Mouse (Mus musculus) left cerebral cortex, postnatal 14 days (tissue): ENCODE results near the gene Tceal5. TPM values are rescaled to one million over a fixed set of nuclear protein-coding genes. Genes with fewer than 3 reads are reported as not detected.
"Not testable (repeated sequence)": the region's sequence is repeated elsewhere in the genome, so short reads cannot be mapped to it uniquely, and the experiment has no call there.

Source experiments
- DNase-seq, 2 experiments: peaks; one replicate each; pipeline ENCODE4 v3.0.0; 2021 to 2022; ENCODE audit warnings: low spot score in 2 of 2, mixed read lengths in 1 of 2
- intact Hi-C: fragments of 180-260 bp; cut with DNase I; formaldehyde crosslinking; loops from one replicate; pipeline ENCODE4 v1.15.1; 2025
- long read RNA-seq, 2 experiments: library from polyadenylated mRNA; stranded (forward); transcript quantifications; one replicate each; pipeline ENCODE4 v2.0.0; 2021
- total RNA-seq, 2 experiments: library from RNA; stranded (reverse); gene quantifications; 2 replicates each; pipeline ENCODE4 v1.2.3; 2021

Tceal5 gene
- 100 to 1,000 TPM; 119 to 143 TPM for total RNA-seq
- long read RNA-seq, experiment 1, transcript Tceal5-201 (3 exons, 1,044 nt): major isoform, 51 of 65 reads
- long read RNA-seq, experiment 1, partial matches to known transcripts: 1 of 65 reads
- long read RNA-seq, experiment 1, other reads (novel, unspliced or antisense): 9 of 65 reads
- long read RNA-seq, experiment 2, transcript Tceal5-201 (3 exons, 1,044 nt): major isoform, 25 of 34 reads
- long read RNA-seq, experiment 2, partial matches to known transcripts: 6 of 34 reads
- long read RNA-seq, experiment 2, other reads (novel, unspliced or antisense): 1 of 34 reads

DNA sequence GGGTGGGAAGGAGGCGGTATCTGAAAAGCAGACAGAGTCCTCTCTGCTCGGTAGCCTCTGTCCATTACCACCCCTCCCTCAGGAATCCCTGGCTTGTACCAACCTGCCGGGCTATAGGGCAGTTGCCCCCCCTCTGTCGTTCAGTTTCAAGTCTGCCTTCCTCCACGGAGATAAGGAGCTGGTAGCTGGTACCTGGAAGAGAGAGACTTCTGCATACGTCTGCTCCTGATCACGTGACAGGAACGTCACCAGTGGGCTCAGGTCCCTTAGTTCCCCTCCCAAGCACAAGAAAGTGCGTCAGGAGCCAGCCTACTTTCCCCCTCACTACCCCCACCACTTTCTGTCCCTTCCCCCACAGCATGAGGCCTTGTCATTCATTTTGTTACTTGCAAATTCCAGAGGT, at the start of gene Tceal5:
Gene Tceal5, minus strand, starts transcription at position 213 of the 403 bp plus-strand sequence.
- DNase-seq: peak; percentile 71 to 73
- intact Hi-C loops: no loop called here

DNA sequence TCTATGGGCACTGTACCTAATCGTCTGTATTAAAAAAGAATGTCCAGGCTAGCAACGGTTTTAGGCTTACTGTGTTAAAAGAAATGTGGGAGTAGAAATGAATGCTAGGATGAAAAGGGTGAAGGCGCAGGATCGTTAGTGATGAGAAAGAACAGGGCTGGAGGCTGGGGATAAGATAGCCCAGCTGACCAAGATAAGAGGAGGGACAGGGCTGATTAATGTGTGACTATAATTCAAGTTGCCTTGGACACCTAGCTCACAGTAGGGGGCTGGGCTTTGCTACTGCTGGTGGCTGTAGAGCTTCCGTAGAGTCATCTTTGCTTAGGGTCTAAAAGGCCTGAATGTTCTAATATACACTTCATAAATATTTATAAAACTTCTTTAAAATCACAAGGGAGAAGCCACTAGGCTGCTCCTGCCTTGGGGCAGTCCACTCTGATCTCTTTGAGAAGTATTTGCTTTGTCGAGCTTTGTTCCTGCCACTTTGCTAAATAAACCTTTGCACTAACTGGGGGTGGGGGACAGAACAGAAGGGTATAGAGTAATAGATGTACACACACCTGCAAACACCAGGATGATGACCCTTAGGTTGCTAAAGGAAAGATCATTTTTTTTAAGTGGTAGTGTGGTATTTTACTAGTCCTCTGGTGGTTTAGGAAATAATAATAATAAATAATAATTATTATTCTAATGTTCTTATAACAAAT, 48.5 kb upstream of the Tceal5 start:
- intact Hi-C loops: no loop called here
- DNase-seq: no peak

DNA sequence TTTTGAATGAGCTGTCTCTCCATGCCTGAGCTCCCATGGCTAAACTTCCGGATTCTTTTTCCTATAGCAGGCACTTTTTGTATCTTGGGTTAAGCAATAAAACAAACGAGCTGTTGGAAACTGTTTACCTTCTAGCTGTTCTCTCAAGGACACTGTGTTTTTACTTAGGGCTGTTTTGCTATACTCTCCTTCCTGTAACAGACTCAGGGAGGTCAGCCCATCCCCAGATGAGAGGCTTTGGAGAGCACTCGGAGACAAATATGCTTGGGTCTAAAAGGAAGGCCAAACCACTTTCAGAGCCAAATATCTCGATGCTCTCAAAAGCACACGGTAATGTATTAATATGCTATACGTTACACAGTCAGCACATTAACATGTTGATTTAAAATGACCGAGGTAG, 46.0 kb upstream of the Tceal5 start:
- no peak for DNase-seq
- intact Hi-C loops: no loop called here

DNA sequence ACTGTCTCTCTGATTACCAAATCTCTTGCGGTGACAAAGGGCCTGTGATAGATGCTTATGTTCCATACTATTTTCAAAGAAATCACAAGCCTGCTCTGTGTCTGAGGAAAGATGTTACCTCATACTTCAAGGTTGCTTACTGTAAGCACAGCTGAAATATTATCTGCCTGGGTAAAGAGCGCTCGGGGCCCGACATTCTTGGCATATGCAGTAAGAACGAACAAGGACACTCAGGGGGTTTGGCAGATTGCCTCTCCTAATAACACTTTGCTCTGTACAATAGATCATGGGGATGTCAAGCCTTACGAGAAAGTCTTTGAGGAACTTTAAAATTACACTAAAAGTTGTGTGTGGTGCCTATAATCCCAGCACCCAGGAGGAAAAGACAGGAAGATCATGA, 45.1 kb upstream of the Tceal5 start:
- intact Hi-C loops: no loop called here
- DNase-seq: no peak

DNA sequence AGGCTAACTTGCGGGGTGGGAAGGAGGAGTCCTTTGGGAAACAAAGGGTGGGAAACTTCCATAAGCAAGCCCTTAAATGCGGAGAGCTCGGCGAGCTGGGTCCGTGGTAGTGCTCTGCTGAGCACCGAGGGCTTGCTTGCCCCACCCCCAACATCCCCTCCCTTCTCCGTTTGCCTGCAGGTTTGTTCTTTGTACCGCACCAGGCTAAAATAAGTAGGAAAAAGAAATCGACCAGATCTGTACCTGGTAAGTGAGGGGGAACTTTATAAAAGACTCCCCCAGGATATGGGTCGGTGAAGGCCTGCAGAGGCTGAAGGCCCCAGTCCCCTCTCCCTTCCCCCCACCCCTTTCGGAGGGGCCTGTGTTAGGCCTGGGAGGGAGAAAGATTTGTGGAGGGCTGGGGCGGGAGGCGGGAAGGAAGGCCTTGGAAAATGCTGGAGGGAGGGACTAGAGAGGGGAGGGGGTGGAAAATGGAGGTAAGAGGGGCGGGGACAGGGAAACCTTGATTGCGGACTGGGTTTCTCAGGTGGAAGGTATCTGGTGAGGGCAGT, 41.9 kb upstream of the Tceal5 start:
- peak in 1 of 2 experiments; percentile 4 for DNase-seq
- intact Hi-C loops: no loop called here

DNA sequence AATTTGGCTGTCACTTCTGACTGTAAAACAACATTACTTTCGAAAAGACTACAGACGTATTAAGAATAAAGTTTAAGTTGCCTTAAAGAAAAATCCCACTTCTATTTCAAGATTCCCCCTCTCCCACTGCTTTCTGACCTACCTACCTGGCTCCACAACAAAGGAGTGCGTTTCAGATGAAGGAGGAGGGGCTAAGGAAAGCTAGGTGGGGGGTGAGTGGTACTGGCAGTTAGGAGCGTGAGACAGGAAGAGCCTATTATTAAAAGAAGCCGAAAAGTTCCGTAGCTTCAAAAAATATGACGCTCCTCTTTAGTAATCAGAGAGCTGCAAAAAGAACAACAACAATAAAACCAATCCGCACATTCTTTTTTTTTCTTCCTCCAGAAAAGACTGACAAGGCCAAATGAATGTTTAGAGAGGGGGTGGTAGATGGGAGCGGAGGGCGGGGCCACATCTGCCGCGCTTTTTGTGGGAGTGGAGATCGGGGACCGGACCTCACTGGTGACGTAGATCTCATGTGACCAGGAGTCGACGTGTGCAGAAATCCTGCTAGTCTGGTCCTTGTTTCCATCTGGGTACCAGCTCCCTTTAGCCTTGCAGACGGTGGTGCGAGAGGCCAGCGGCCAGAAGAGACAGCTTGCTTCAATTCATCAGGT, 41.0 kb upstream of the Tceal5 start, which contains the start of gene Tceal9:
Gene Tceal9, plus strand, starts transcription at position 506 of the 656 bp plus-strand sequence.
- intact Hi-C loops: no loop called here
- peak; percentile 52 to 68 for DNase-seq

DNA sequence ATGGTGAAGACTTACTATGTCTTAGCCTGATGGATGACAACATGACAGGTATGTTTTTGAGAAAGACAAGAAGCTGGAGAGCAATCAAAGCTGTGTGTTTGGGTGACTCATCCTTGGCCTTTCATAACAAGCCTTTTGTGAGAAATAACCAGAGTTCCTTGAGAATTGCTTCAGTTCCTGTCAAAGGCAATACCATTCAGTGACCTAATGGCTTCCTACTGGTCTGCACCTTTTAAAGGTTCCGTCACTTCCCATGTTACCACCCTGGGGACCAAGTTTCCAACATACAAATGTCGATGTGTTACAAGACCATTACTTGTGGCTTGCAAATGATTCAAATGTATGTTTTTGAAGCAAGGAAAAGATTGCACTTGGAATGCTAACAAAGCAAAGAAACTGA, 39.5 kb upstream of the Tceal5 start:
- DNase-seq: no peak
- intact Hi-C loops: no loop called here

DNA sequence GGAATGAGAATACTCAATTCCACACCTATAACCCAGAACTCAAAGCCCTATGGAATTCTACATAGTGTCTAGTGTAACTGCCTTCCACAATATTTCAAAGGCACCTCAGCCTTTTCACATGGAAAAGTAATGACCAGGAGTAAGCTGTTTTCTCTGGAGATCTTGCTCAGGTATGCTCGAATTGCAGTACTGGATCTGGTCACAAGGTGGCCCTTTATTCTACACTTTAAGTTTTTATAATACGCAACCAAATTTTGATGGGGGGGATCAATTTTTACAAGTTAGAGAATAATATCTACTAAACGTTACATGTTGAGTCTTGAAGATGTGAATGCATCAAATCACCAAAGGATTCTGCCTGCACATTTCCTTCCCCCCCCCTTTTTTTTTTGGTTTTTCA, 34.4 kb upstream of the Tceal5 start:
- intact Hi-C loops: loop anchor here (2.0 to 5.0 kb wide), 2 partner anchors 67 to 84 kb away; no protein-coding TSS in a partner anchor
- peak in 1 of 2 experiments; percentile 61 for DNase-seq

DNA sequence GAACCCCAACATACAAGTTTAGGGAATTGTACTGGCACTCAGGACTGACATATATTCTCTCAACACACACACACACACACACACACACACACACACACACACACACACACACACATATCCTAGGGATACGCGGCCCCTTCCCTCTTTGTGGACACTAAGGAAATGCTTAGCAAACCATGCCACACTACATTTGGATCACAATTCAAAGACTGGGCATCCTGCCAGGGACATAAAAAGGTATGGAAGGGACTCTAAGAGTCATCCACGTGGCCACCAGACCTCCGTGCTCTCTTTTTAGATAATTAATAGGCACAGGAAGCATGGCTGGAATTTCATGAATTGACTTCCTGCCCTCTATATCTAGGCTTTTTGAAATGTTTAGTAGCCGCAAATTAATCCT, 24.1 kb upstream of the Tceal5 start:
- intact Hi-C loops: no loop called here
- DNase-seq: no peak

DNA sequence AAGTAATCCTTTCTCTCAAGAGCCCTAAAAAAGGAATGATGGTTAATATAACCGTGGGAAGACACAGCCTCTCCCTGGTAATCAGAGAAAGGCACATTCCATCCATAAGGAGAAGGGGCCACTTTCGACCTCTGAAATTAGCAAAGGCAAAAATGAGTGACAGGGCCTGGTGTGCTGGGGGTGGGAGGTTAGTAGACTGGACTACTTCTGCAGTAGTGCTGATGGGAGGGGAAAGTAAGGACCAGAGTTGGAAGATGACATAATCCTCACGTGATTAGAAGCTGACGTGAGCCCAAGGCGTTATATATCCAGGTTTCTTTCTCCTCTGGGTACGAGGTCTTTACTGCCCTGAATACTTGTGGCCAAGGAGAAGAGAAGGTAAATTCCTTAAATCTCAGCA, 20.0 kb upstream of the Tceal5 start:
- no peak for DNase-seq
- intact Hi-C loops: no loop called here

DNA sequence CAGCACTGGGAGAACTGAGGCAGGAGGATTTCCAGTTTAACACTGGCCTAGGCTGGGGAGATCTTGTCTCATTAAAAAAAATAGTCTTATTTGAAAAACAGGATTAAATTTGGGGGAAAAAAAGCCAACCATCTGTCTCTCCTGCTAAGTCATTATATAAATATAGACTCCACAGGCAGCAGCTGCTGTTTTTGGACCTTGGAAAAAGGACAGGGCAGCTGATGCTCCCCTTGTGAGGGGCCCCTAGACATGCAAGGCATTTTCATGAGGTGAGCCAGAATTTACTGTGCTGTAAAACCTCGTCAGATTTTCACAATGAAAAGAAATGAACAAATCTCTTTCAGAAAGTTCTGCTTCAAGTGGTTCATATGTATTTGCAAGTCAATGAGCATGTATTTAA, 12.6 kb upstream of the Tceal5 start:
- intact Hi-C loops: no loop called here
- no peak for DNase-seq

DNA sequence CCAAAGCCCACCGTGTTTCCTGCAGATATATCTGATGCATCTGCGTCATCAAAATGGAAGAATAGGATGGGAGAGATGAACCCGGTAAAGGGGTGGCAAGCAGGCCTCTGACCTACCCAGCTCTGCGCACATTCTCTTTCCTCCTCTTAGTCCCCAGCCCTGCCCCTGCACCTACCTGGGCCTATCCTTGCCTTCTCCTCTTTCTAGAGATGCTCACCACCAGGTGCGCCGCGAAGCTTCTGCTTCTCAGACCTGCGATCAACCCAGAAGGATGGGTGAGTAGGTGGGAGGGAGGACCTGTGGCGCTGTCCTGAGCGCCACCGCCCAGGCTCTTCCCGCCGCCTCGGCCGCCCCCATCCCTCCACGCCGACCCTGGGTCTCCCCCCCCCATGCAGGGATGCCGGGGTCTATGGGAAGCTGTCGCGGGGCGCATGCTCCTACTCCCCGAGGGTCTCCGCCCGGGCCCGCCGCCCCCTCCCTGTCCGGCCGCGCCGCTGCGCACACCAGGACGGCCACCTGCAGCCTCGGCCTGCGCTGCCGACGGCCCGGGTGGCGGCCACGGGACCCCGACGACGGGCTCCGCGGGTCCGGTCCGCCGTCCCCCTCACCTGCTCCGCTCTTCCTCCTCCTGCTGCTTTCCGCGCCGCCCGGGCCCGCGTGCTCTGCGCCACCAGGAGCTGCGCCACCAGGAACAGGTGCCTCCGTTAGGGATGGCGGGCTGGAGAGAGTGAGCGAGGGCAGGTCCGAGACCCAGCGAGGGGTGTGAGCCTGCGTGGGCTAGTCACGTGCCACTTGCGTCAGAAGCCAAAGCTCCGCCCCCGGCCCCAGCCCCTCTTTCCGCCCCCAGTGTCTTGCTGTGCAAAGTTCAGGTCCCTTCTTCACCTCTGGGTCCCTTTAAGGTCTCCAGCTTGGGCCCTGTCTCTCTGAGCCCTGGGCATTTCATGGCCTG, 11.3 kb upstream of the Tceal5 start, which contains the start of the genes Tceal7 and Bex1:
Gene Tceal7, plus strand, starts transcription at position 51 of the 949 bp plus-strand sequence.
Gene Bex1, minus strand, starts transcription at position 785 of the 949 bp plus-strand sequence.
- intact Hi-C loops, DNase-seq: not testable (repeated sequence)

DNA sequence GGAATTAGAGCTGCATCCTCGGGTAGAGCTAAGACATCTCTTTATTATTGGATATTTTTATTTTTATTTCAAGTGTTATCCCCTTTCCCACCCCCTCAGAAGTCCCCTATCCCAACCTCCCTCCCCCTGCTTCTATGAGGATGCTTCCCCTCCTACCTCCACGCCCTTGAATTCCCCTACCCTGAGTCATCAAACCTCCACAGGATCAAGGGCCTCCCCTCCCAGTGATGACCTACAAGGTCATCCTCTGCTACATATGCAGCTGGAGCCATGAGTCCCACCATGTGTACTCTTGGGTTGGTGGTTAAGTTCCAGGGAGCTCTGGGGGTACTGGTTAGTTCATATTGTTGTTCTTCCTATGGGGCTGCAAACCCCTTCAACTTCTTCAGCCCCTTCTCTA, 9.7 kb upstream of the Tceal5 start:
- no peak for DNase-seq
- intact Hi-C loops: no loop called here

DNA sequence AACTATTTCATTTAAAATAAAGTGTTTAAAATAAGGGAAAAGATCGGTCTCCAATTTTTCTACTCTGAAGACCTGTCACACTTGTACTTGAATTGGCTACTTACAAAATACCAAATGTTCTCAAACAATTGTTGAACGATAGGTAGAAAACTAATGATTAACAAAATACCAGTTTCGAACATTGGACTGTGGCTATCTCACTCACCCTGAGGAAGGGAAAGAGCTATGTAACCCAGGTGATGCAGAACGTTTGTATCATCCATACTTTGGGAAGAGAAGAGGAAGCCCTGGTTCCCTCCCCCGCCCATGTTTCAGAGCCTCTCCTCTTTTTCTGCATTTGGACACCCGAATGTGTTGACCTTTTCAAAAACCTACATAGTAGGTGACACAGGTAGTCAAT, 730 bp upstream of the Tceal5 start:
- intact Hi-C loops: no loop called here

DNA sequence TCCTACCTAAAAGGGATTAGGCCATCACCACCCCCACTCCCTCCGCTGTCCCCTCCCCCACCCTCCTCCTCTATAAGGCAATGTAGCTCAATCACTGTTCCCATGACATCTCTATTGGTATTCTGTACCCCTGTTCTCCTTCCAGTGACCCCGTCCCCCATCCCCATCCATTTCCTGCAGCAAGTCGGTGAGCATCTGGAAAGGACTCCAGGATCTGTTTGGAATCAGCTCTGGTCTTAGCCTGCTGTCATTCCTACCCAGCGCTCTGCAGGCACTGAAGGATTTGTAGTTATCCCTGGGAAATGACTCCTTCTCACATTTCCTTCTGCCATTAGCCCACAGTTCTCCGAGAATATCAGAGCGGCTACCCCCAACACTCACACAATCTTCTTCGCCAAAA, 419 bp downstream of the Tceal5 start:
- intact Hi-C loops: no loop called here
- no peak for DNase-seq

More for the DNA sequence above, 730 bp upstream of the Tceal5 start:
- DNase-seq: no peak

DNA sequence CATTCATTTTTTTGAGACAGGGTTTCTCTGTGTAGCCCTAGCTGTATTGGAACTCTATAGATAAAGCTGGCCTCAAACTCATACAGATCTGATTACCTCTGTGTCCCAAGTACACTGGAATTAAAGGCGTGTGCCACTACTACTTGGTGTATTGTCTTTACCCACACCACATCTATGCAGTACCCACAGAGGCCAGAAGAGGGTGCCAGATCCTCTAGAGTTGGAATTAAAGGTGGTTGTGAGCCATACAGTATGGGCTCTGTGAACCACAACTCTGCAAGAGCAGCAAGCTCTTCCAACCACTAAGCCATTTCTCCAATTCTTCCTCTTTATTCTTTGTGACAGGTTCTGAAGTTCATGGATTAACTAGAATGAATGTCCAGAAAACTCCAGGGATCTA, 6.8 kb downstream of the Tceal5 start:
- intact Hi-C loops: no loop called here
- peak in 1 of 2 experiments; percentile 13 for DNase-seq

DNA sequence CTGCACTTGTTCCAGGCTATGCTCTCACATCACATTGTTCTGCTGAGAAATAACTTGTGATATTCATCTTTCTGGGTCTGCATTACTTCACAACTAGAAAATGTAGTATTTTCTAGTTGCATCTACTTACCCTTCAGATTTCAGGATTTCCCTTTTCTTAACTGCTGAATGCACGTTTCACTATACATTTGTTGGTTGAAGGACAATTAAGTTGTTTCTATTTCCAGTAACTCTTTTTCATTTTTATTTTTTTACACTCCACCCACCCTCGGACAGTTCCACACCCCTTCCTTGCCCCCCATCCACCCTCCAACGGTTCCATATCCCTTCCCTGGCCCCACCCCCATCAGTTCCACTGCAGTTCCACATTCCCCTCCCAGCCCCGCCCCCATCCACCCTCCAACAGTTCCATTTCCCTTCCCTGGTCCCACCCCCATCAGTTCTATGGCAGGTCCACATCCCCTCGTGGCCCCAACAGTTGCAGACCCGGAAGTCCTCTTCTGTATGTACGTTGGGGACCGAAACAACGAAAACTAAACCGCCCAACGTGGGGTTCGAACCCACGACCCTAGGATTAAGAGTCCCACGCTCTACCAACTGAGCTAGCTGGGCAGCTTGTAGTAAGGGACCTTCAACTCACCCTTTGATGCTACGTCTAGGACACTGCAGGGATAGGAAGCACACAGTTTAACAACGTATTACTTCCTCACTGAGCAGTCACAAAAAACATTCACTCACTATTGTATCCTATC, 8.3 kb downstream of the Tceal5 start:
- intact Hi-C loops: no loop called here
- DNase-seq: no peak

DNA sequence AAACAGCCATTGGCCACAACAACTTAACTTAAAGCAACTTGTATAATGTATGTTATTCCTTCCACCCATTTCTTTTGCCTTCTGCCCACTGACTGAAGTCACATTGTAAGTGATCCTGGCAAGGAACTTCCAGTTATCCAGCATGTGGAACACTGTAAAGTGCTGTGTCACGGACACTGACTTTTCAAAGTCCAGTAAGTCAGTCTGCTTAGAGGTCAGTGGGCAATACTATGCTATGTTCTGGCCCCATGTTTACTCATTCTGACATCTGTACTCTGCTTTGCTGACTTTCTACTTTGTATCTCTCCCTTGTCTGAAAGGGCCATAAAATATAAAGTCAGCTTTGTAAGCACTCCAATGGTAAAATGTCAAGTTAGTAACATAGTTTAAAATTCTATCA, 20.6 kb downstream of the Tceal5 start:
- intact Hi-C loops: no loop called here

More for the DNA sequence above, 20.6 kb downstream of the Tceal5 start:
- DNase-seq: no peak
